Mouse (Mus musculus) spleen, postnatal 10 days (tissue): Measurements from ENCODE around the gene Gpr88.
"Not testable (repeated sequence)": the region's sequence is repeated elsewhere in the genome, so short reads cannot be mapped to it uniquely, and the experiment has no call there.

Experiments
- DNase-seq, 2 experiments: peaks; one replicate each; pipeline ENCODE4 v3.0.0; 2021 to 2022; ENCODE audit warnings: low spot score in 2 of 2

Gpr88 gene

DNA sequence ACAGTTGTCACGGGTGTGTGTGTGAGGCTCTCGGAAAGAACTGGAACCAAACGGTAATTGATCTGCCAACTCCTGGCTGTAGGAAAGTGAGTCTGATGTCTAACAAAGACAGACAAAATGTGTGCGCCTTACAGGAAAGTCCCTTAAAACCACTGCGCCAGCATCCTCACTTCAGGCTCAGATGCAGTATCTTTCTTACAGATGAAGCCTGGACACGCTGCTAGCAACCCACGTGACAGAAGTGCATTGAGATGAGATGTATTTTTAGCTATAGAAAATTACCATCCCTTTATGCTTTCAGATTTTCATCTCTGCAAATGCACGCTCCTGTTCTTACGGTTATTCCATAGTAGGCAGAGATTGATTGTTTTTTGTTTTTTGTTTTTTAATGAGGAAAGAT lies 10.6 kb downstream of the Gpr88 start:
- no peak for DNase-seq

DNA sequence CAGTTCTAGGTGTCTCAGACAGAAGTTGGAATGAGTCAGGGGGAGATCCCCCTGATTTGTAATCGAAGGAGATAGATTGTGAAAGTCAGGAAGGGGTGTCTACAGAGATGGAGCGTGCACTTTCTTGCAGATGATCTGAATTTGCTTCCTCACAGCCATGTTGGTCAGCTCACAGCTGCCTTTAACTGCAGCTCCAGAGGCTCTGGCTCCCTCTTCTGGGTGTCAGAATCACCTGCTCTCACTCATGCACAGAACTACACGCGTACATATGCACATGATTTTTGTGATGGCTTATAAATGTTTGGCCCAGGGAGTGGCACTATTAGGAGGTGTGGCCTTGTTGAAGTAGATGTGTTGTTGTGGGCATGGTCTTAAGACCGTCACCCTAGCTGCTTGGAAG lies 15.8 kb downstream of the Gpr88 start:
- no peak for DNase-seq

DNA sequence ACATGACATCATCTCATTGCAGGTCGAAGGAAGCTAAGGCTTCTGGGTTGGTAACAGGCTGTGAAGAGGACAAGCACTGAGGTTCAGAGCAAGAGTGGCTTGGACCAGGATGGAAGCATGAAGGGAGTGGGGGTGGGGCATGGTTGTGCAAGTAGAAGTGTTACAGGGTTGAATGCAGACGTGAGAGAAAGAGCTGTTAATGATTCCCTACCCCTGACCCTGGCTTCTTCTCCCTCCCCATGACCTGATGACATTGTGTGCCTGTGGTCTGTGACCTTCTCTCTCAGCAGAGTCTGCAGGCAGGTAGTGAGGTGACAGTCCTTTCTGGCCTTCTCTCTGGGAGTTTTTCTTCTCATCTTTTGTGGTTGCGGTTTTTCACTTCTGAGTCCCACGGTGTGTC lies 16.4 kb downstream of the Gpr88 start:
- no peak for DNase-seq

DNA sequence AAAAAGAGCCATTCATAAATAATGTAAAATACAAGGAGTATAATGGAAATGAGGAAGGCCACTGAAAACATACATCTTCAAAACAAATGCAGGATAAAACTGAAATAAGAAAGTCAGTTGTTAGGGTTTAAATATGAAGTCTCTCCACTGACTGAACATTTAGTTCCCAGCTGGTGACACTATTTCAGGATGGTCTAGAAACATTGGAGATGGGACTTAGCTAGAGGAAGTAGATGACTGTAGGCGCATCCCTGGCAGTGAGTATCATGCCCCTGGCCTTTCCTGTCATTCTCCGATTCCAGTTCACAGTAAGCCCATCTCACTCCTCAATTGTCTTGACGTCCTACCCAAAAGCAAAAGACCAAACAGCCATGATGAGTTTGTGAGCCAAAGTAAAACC lies 19.8 kb downstream of the Gpr88 start:
- no peak for DNase-seq

DNA sequence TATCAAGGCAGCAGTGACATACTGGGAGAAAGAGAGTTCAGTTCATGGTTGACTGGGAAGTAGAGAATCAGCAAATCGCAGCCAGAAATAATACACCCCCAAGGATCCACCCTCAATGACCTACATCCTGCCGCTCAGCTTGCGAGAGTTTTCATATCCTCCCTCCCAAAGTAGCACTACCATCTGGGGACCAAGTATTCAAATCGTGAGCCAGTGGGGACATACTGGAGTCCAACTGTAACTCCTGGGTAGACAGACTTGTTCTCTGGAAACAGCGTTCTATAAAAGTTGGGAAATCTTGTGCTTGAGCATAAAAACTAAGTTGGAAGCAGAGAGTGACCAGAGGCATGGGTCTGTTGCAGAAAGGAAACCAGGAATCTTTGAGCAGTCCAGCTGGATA lies 20.5 kb downstream of the Gpr88 start:
- no peak for DNase-seq

DNA sequence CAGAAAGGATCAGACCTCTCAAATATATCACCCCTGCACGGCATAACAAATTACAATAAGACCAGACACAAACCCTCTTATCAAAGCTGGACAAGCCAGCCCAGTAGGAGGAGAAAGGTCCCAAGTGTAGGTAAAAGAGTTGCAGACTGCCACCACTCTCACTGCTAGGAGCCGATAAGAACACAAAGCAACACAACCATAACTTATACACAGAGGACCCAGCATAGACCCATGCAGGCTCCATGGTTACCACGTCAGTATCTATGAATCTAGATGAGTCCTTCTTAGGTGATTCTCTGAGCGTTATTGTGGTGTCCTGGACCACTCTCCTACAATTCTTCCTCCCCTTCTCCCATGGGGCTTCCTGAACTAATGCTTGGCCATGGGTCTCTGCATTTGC lies 24.0 kb downstream of the Gpr88 start:
- no peak for DNase-seq

DNA sequence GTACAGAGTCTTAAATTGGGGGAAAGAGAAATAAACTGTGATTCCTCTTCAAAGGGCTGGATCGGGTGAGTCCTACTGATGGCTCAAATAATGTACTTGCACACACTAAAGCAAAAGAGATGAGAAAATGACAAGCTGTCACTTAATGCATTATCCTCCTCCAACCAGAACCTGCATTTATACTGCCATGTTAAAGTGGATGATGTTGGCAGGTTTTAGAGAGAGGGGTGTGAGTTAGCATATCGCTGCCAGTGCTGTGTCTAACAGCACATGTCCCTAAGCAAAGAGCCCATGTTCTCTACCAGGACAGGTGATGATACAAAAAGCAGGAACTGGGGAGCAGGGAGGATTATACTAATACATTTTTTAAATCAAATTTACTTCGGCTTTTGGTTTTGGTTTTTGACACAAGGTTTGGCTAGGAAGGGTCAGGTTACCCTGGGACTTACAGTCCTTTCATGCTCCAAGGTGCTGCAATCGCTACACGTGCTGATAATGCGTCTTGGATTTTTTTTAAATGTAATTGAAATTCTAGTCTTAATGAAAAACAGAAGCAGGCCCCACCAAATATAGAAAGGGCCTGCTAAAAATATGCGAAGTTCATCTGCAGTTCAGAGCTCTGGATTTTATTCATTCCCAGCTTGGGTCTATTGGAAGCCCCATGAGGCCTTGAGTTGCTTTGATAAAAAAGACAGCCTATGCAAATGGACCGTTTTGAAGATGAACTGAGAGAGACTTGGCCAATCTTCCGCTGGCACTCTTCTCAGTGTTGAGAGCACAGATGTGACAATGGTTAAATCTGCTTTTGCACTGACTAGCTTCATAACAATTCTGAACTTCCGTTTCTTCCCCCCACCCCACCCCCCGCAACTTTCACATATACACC lies 24.7 kb downstream of the Gpr88 start:
- DNase-seq = no peak

DNA sequence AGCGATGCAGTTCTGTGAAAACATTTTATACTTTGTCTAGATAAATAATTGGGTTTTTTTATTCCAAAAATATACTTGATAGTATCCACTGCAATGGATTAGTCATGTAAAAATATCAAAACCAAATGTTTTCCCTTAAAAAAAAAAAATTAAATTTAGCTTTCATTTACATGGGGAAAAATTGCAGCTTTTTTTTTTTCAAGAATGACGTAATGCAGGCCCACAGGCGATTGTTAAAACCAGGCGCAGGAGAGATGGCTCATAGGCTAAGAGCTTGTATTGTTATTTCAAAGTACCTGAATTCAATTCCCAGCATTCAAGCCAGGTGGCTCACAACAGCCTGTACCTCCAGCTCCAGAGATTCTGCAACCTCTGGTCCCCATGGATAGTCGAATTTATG lies 25.9 kb downstream of the Gpr88 start:
- DNase-seq = no peak

DNA sequence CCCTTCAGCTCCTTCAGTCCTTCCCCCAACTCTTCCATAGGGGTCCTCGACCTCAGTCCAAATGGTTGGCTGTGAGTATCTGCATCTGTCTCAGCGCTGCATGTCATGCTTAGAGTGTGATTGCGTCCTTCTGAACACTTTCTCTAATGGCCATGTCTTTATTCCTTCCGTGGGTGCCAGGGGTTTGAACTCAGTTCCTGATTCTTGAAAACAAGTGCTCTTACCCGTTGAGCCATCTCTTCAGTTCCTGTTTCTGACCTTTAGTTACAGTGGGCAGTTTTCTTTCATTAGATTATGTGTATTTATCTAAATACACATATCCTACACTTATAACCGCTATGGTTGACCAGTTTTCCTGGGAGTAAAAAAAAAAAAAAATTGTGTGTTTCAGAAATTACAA lies 26.4 kb downstream of the Gpr88 start:
- DNase-seq = no peak

DNA sequence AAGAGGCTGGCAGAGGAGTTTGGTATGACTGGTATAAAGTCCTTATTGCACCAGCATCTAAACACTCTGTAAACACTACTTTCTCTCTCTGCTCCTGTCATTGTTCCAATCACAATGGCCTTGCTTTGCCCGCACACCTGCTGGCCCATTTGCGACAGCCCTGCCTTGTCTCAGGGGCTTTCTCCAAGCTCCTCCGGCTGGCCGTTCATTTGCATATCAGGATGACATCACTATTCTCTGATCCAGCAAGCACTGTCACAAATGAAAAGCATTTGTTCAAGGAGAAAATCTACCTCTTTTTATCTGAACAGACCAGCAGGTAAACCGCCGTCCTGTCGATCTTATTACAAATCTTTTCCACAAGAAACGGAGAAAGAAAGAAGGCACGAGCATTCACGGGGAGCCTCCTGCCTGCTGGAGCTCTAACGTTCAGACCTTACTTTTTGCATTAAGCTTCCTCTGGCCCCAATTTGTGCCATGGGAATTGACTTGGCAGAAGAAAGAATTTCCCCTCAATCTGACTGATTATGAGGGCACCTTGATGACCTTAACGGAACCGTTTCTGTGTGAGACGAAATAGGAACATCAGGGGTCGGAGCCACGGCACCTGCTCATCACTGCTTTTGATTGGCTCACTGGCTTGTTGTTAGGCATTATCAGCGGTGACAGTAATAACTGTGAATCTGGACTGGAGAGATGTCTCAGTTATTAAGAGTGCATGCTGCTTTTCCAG lies 30.6 kb downstream of the Gpr88 start:
- no peak for DNase-seq

DNA sequence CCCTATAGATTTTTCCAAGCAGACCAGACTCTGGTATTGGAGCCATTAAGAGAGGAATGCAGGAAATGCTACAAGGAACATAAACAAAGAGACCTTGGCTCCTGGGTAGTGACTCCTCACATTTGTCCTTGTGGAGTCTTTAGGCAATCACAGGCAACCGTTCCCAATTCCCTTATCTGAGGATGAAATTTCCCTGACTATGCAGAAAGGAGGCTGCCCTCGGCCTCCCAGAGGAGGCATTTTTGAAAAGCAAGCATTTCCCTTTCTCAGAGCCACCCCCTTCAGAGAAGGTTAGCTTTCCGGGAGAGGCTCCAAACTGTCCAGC lies 31.7 kb downstream of the Gpr88 start:
- no peak for DNase-seq

DNA sequence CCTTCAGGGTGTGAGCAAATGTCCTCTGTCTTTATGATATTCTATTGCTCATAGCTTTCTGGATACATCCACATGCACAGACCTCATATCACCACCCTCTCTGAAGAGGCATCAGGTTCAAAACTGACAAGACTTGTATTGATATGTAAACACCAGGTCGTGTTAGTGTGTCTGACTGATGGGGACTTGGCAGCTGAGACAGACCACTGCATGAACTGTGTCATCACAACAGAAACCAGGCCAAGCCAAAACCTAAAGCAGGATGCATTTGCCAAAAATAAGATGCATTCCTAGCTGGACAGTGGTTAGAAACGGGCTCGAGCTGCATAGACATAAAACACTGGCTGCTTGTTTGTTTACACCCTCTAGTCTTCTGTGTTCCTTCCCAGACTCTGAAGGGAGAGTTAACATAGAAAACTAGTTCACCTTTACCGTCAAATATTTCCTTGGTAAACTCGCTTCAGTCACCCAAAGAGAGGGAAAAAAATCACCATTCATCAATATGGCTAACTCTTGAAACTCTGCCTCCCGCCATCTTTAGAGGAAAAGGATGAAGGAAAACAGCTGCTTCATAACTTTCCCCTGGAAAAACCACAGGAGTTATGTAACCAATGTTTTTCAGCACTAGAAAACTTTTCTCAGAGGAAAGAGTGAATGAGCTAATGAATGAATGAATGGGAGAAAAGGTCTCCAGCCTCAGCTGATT lies 32.2 kb downstream of the Gpr88 start:
- DNase-seq = no peak

DNA sequence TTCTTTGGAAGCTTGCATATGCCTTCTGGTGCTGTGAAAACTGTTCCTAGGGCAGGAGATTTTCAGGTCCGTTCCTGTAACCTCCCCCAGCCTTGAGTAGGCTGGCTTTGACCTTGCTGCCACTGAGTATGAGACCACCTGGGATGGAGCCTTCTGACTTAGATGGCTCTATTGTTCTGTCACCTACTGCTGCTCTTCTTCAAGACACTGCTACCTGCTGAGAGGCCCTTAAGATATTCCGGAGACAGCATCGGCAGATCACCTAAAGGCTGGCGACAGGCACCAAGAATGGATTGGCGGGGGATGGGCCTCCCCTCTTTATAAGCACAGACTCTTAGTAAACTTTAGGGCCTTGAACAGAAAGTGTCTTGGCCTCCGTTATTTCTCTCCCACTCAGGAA lies 35.9 kb downstream of the Gpr88 start:
- DNase-seq = not testable (repeated sequence)

DNA sequence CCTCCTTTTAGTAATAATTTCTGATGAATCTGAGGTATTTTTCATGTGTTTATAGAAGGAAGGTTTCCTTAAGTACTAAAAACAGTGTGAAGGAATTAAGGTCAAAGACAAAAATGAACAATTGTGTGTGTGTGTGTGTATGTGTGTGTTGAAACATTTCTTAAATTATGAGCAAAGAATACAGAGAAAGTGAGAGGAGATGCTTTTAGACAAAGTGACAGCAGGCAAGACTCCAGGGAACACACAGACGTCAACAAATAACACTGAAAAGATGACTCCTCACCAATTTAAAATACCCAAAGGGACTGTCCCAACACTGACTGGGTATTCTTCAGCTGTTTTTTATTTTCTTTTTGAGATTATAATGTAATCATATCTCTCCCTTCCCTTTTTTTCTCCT lies 37.0 kb downstream of the Gpr88 start:
- DNase-seq = no peak

DNA sequence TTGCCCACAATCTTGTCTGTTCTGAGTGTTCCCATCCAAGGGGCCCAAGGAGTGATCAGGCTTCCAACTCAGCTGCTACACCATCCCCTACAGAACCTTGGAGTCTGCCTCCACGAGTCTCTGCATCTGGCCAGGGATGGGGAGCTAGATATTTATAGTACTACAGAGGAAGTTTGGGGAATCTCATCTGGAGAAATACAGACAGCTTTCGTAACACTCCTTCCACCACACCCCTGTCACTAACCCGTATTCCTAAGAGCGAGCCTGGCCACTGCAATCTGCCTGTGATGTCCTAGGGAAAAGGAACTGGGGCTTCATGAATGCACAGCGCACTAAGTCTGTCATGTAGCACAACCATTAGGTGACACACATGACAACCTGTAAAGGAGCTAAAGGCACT lies 41.7 kb downstream of the Gpr88 start:
- no peak for DNase-seq

DNA sequence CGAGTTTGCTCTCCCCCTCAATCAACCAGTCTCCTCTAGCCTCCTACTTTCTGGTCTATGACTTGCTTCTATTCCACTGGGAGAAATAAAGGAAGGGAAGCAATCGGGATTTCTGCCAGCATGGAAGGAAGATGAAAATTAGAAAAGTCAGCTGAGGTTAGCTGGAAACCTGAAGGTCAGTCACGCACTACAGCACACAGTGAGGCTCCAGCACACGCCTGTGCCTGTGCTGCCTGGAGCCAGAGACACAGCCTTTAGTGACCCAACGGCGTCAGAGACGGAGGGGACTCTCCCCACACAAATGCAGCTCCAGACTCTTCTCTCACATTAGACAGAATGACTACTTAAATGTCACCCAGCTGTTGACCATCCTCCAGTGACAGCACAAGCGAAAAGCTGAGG lies 42.6 kb downstream of the Gpr88 start:
- no peak for DNase-seq

DNA sequence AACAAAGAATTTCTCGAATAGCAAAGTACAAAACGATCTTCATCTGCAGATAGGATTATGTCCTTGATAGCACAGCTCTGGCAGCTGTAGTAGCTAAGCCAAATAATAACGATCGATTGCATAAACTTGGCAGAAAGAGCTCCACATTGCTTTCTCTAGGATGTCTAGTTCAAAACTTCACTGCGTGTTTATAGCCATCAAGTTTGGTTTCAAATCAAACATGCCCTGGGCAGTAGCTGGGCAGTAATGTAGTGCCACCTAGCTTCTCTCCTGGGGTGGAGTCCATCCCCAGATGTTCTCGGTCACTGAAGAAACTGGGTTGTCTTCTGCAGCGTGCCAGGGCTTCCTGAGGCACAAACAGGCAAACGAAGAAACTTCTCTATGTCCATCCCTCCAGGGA lies 44.1 kb downstream of the Gpr88 start:
- DNase-seq = no peak

DNA sequence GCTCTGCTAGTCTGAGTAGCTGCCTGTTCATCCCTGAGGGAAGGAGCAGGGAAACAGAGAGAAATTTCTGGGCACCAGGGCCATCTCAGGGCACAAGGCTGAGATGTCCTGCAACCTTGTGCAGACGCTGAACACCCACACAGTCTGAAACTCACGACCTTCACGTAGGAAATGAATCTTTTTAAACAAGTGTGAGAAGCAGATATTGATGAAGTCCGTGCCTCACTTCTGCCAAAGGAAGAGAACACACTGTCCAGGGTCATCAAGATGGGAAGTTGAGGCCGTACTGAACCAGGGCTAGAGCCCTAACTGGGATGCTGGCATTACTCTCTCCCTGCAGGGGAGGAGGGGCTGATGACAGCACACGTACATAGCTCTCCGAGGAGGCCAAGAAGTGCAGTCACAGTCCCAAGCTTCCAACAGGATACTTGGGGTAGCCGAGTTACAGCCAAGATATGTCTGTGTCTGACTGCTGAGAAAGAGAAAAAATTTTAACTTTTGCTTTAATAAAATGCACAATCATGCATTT lies 46.9 kb downstream of the Gpr88 start:
- no peak for DNase-seq

DNA sequence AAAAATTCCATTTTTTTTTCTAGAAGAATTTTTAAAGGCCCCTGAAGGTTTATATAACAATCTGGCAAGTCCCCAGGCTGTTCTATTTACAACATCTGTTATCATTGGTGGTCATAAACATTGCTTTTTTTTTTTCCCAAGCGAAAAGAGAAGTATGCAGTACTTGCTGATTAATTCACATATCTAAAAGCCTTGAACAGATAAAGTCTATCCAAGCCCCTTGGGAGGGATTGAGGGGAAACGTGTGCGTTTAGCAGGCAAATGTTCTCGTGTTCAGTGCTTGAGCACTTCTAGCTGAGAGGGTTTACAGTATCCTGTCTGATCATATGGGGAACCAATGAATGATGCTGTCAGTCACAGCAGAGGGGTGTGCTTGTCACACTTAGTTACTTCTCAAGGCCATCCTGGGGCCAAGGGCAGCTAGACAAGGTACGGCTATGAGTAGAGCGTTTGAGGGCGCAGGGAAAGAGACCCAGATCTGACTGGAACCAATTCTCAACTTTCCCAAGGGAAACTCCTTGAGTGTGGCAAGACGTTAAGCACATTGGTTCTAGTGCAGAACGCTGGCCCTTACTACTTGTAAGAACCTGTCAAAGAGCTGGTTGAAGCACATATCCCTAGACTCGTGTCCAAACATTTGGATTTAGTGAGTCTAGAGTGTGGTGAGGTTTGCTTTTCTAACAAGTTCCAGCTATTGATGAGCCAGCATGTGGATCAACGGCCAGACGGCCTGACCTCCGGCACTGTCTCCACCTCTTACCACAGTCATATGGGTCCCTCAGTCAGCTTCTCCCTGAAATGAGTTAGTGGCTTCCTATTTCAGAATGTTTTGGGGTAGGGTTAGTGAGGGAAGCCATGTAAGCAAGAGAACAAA lies 47.7 kb downstream of the Gpr88 start:
- DNase-seq = no peak

DNA sequence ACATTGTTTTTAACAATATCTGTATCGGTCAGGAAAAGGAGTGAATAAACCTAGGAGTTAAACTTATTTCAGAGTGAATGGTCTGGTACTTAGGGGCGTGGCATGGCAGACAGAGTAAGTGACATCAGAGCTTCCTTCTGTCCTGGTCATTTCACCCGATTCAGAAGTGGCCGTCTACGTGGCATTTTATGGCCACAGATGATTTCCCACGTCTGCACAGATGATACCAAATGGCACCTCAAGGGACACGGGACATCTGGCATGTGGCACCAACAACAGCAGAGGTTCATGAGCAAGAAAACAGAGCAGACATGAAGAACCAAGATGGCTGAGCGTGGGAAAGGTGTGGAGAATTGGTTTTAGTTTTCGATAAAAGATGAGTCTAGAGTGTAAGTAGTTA lies 48.7 kb downstream of the Gpr88 start:
- no peak for DNase-seq

DNA sequence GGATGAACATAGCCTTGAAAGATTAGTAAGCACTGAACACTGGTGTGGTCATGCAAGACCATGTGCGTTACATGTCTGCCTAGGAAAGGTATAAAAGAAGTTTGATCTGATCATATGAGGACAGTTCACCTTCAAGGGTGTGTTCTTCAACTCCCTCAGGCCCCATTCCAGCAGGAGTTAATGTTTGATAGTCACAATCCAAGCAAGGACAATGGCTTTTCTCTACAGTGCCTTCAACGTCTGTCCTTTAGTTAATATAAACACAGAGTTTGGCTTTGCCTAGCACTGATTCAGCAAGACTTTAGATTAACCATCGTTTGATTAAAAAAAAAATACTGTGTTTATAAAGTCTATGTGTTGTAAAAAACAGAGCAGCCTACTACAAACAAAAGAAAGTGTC lies 49.4 kb downstream of the Gpr88 start:
- no peak for DNase-seq

DNA sequence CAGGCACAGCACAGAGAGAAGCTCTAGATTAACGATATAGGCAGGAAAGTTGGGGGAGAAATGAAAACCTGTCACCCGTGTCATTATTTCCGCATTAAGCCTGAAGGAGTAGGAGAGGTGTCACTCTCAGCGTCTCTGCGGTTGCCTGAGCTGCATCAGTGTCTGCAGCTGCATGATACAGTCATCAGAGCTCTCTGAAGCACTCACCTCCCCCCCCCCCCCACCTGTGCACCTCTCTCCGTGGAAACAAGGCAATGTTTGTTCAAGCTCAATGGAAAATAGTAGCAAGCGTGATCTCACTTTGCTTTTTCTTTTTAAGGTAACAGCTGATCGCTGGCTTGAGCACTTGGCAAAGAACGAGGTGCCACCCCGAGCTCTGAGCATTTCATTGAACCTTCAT lies 53.2 kb downstream of the Gpr88 start:
- DNase-seq = no peak
